ENCODE assay signal across 8 mouse cellular contexts in genomic region chr1:171287136-171288081, GRCm38 (mm10). TPM values are rescaled to one million over a fixed set of nuclear protein-coding genes. Genes with fewer than 3 reads are reported as not detected.
DNase-seq lines count a peak whose midpoint lies in the region; ATAC-seq lines count a peak whose summit lies in the region.

Usp21 (minus strand) TSS chr1:171287991.

- peak; percentile 95 for DNase-seq in MN1 (ENCODE audit: low spot score)
- peak; percentile 95 for DNase-seq in cerebellum, adult 9-10 months
- DNase-seq in frontal cortex, adult 2 months (ENCODE audit: extremely low spot score in 1 of 2, low spot score in 1 of 2) = peak; percentile 87 to 95
- DNase-seq in hindbrain, embryonic 11.5 days (ENCODE audit: low spot score) = peak; percentile 94
- peak; percentile 91 to 95 for DNase-seq in layer of hippocampus, postnatal 10 days (ENCODE audit: low spot score in 2 of 2)
- DNase-seq in lung, postnatal 10 days = peak; percentile 96
- peak; percentile 94 for DNase-seq in ovary, postnatal 36 days (ENCODE audit: low spot score)
- peak; percentile 92 for DNase-seq in thymus, postnatal 25 days

- peak within 1 kb of the TSS; percentile 94 for H3K4me3 ChIP-seq in hindbrain, embryonic 11.5 days (ENCODE audit: low read depth, low read length)

- peak within 1 kb of the TSS; percentile 99 for H3K9ac ChIP-seq in hindbrain, embryonic 11.5 days (ENCODE audit: low read depth, low read length)

- peak; percentile 96 for ATAC-seq in hindbrain, embryonic 11.5 days (ENCODE audit: low FRiP score)

- H3K4me1 ChIP-seq in hindbrain, embryonic 11.5 days (replicated peaks; ENCODE audit: control insufficient read depth, insufficient read depth, low read length) = peaks cover 3% of the 10 kb centered on the region; the same call in 1 of the 2 replicates

- H3K36me3 ChIP-seq in hindbrain, embryonic 11.5 days (ENCODE audit: control insufficient read depth, insufficient read depth, low read length) = 0 out of 2 replicates have a peak, but pooled peaks cover 2% of the 10 kb centered on the region

- under 1% methylated on average over 45 of the region's 49 CpGs for WGBS in hindbrain, embryonic 11.5 days

- peak within 1 kb of the TSS; percentile 69 for H3K4me2 ChIP-seq in hindbrain, embryonic 11.5 days (replicated peaks; ENCODE audit: low read depth, low read length)

- no peaks in the 10 kb centered on the region for H3K27me3 ChIP-seq in hindbrain, embryonic 11.5 days (ENCODE audit: control insufficient read depth, insufficient read depth, low read length)

- H3K27ac ChIP-seq in hindbrain, embryonic 11.5 days (ENCODE audit: low read depth, low read length) = peak within 1 kb of the TSS; percentile 96

- H3K9me3 ChIP-seq in hindbrain, embryonic 11.5 days (ENCODE audit: control insufficient read depth, low read length) = no peaks in the 10 kb centered on the region

RNA-seq across cellular contexts. Expression of gene Usp21, which starts in this region (rescaled TPM):
- polyA plus RNA-seq in frontal cortex, adult 2 months (2012; rRNA removed) = 73.0 and 83.2 TPM in 2 replicates
- 82.8 and 85.4 TPM in 2 replicates for polyA plus RNA-seq in hindbrain, embryonic 11.5 days (2014; fragmentation: Nextera tagmentation; extraction: Ambion mirVana)
- total RNA-seq in layer of hippocampus, postnatal 10 days (2021) = 10 to 100 TPM; 49.0 to 57.3 TPM

Comparison
In these comparisons a context has a peak if more than half of its experiments do, and no peak if none do; other contexts are left out.
1. Peak in every context shown above with its lines: DNase-seq, ATAC-seq, H3K4me3 ChIP-seq and H3K27ac ChIP-seq.